Mouse (Mus musculus) neural tube, embryonic 10.5 days (tissue): ENCODE measurements around the gene Il6ra.

Source experiments
- DNase-seq: peaks from one replicate; pipeline ENCODE4 v3.0.0-alpha.2; 2017; ENCODE audit warnings: low spot score; ENCODE audit errors: extremely low spot score

The Il6ra gene

DNA sequence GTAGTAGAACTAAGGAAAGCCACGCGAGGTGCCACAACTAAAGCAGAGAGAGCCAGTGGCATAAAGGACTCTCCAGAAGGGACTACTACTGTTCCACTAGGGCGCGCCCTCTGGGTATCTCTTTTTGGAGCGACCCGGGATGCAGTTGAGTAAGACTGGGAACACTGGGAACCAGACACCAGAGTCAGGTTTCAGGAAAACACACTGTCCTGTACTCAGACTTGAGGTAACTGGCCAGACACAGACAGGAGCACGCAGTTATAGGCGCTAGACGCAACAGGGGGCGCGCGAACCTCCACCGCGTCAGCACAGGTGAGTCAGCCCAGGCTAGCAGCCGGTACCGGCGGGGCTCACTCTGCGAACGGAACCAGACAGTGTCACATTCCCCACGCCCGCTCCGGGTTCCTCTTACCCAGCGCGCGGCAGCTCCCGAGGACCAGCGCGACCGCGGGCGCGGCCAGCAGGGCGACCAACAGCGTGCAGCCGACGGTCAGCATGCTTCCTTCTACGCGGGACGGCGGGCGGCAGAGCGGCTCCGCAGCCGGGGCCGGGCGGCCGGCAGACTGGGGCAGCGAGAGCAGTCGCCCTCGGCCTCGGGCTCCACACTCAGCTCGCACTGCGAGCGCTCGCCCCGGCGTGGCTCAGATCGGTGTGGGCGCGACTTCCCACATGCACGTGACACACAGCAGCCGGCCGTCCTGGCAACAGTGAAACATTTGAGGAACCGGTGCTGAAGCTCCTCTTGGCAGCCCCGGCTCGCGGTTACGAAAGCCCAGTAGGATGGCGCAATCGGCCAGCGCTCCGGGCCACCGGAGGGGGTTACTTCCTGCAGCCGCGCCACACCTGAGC lies at the start of gene Il6ra:
TSS of gene Il6ra (minus strand) at position 654 of the 849 bp plus-strand sequence.
- peak; percentile 73 for DNase-seq

- no peak for DNase-seq
Observed at GRCm38 (mm10) chr3:89962059-89962750, 49.2 kb upstream of the Il6ra start.

- no peak for DNase-seq
Observed at GRCm38 (mm10) chr3:89961436-89961835, 48.4 kb upstream of the Il6ra start.

- peak; percentile 88 for DNase-seq
Observed at GRCm38 (mm10) chr3:89960469-89960868, 47.5 kb upstream of the Il6ra start.

DNA sequence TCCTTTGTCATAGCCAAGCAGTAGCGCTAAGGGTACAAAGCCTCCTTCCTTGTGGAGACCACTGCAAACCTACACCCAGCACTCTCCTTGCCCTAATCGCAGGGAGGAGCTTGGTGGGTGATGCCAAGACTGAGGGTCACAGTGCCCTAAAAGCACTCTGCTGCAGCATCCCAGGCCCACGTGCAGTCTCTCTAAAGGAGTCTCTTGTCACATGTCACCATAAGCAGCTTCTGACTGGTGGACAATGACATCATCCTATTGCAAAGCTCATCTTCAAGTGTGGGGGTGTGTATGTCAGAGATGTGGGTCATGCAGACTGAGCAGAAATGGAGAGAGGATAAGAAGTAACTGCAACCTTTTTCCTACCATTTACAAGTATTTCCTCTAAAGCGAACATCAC lies 46.4 kb upstream of the Il6ra start:
- no peak for DNase-seq

- no peak for DNase-seq
Observed at GRCm38 (mm10) chr3:89957880-89958279, 44.9 kb upstream of the Il6ra start.

- DNase-seq = no peak
Observed at GRCm38 (mm10) chr3:89956177-89956971, 43.4 kb upstream of the Il6ra start.

DNA sequence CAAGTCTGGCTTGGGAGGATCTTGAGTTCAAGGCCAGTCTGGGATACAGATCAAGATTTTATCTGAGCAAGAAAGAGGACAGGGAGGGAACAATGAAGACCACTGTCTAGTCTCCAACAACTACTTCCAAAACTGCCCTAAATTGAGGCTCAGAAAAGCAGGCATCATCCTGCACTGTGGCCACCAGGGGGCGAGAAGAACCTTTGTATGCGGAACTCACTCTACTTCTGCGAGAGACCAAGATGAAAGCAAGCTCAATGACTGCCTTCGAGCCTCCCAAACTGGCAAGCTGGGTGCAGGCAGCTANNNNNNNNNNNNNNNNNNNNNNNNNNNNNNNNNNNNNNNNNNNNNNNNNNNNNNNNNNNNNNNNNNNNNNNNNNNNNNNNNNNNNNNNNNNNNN lies 40.4 kb upstream of the Il6ra start:
- DNase-seq = peak; percentile 79

- no peak for DNase-seq
Observed at GRCm38 (mm10) chr3:89948655-89949054, 35.7 kb upstream of the Il6ra start.

DNA sequence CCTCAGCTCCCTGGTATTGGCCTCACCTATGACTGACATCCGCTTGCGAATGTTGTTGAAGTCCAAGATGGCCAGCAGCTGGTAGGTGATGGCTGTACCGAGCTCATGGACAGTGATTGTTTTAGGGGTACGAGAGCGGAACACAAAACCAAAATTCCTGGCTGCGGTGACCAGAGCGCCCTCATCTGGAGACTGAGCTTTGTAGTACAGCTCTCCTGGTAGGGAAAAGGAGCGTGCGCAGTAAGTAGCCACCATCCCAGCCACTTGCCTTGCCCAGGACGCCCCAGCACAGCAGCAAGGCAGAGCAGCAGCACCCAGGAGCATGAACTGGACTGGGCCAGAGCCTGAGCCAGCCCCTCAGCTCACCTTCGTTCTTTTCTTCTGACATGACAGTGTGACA lies 35.0 kb upstream of the Il6ra start:
- DNase-seq = no peak

DNA sequence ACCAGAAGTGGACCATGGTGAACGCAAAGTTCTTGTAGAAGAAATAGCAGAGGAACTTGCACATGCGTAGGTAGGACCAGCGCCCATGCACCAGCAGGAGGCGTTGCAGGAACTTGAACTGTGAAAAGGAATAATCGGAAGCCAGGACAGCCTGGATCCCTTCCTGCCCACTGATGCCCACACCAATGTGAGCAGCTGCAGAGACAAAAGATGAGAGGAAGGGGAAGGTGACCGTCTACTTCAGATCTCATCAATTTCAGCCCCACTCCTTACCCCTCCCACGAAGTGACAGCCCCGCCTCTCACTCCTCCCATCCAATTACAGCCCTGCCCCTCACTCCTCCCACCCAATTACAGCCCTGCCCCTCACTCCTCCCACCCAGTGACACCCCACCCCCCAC lies 32.0 kb upstream of the Il6ra start:
- no peak for DNase-seq

GRCm38 (mm10) chr3:89942894-89943293 lies 29.9 kb upstream of the Il6ra start:
- DNase-seq = no peak

- no peak for DNase-seq
Observed at GRCm38 (mm10) chr3:89936495-89936894, 23.5 kb upstream of the Il6ra start.

DNA sequence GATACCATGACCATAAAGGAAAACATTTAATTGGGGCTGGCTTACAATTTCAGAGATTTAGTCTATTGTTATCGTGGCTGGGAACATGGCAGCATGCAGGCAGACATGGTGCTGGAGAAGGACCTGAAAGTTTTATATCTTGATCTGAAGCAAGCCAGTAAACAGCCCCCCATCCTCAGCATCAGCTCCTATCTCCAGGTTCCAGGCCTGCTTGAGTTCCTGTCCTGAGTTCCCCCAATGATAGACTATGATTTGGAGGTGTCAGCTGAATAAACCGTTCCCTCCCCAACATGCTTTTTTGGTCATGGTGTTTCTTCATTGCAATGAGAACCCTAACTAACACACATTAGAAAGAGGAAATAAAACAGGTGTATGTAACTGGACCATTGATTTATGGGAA lies 19.9 kb upstream of the Il6ra start:
- no peak for DNase-seq

- DNase-seq = no peak
Observed at GRCm38 (mm10) chr3:89928956-89929355, 16.0 kb upstream of the Il6ra start.

GRCm38 (mm10) chr3:89926440-89926839 lies 13.4 kb upstream of the Il6ra start:
- no peak for DNase-seq

DNA sequence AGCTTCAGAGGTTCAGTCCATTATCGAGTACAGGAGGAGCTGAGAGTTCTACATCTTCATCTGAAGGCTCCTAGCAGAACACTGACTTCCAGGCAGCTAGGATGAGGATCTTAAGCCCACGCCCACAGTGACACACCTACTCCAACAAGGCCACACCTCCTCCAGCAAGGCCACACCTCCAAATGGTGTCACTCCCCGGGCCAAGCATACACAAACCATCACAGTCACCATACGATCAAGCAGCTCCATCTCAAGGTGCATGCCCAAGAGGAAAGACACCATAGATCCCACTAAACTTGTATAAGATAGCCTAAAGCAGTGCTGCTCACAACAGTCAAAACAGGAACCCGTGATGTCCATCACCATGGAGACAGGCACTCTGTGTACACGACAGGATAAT lies 7.7 kb upstream of the Il6ra start:
- DNase-seq = no peak

DNA sequence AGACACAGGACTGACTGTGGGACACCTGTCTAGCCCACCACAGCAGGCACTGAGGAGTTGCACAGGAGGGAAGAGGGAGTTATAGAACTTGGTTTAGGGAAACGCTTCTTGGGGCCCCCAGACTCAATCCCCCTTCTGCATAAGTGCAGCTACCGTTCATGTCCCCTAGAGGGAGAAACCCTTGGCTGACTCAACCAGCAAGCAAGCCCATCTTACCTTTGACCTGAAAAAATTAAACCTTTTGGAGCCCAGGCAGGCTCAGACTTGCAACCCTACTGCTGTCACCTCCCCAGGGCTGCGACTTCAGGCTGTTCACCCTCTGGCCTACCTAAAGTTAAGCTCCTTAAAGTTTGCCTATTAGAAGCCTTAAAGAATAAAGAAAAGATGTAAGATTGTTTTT lies 4.4 kb upstream of the Il6ra start:
- DNase-seq = no peak

DNA sequence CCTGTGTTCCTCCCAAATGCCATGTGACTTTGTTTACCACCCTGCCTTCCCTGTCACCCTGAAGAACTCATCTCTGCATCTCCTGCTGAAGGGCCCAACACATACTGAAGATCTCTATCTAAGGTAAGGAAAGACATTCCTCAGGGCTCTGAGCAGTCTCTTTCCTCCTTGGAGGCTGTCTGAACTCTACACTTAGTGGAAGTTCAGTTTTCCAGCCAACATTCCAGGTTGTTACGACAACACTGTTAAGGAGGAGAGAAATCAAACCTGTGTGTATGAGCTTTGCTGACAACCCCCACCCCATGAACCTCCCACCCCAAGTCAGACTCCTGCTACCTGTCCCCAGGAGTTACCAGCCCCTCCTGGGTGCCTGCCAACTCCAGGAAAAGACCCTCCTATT lies 3.6 kb upstream of the Il6ra start:
- no peak for DNase-seq

DNA sequence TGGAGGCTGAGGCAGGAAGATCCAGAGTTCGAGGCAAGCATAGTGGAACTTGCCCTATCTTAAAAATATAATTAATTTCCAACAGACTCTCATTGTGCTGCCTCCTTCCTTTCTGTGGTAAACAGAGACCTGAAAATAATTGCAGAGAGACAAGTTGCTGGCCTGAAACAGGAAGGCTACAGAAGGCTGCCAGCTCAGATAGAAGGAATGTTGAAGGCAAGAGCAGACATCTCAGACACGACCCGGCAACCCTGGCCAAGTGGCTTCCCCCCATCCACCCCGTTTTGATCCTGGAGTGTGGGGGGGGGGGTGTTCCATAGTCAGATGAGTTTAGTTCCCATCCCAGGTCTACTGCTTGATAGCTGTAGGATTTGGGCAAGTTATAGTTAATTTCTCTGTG lies 1.7 kb upstream of the Il6ra start:
- DNase-seq = no peak

DNA sequence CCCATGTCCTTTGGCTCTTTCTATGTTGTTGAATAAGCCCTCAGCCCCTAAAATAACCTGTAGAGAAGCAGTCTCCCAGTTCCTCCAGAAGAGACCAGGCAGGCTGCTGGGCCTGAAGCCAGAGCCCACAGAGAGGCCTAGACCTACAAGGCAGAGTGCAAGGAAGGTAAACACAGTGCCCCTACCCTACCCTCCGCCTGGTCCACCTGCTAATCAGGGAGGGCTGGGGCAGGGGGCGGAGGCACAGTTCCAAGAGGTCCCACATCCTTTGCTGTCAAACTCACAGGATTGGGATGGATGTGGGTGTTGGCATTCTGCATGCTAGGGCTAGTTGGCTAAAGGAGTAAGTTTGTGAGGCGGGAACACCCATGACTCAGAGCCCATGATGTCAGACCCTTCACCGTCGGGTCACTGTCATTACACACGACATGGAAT lies 871 bp downstream of the Il6ra start:
- peak; percentile 25 for DNase-seq

DNA sequence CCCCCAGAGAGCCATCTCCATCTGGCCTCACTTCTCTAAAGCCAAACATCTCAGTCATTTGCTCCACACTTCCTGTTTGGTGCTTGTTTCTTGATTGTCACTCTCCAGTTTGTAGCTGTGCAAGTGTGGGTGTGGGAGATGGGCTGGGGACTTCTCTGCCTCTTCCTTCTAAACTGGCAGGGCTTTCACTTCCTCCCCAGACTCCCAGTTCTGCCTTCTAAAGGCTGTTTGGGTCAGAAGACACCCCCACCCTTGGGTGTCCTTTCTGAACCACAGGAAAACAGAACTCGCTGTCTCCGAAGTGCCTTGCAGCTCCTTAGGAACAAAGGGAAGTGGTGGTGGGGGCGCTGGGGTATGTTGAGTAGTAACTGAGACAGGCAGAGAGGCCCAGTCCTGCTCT lies 1.8 kb downstream of the Il6ra start:
- DNase-seq = no peak
